Mouse (Mus musculus) hindbrain, embryonic 14.5 days (tissue): Measurements from ENCODE around the gene Arhgef2. TPM values are rescaled to one million over a fixed set of nuclear protein-coding genes. Genes with fewer than 3 reads are reported as not detected.
"Not testable (repeated sequence)": the region's sequence is repeated elsewhere in the genome, so short reads cannot be mapped to it uniquely, and the experiment has no call there.

Experiments used
- ATAC-seq: fragments of 200-750 bp; cut with Nextera tagmentation; 2 replicates; pipeline ENCODE4 v1.8.0; 2017; ENCODE audit warnings: moderate number of reproducible peaks, mild to moderate bottlenecking, moderate TSS enrichment, moderate library complexity; ENCODE audit not compliant: low FRiP score
- DNase-seq: peaks from one replicate; pipeline ENCODE4 v3.0.0-alpha.2; 2015; ENCODE audit warnings: low spot score
- H3K27ac ChIP-seq: fragments of 300-500 bp; sonication (generic); 2 replicates; pipeline ENCODE4 v1.5.1; 2014; ENCODE audit warnings: mild to moderate bottlenecking, moderate library complexity
- H3K27me3 ChIP-seq: fragments of 300-500 bp; sonication (generic); 2 replicates; pipeline ENCODE4 v1.6.1; 2014; ENCODE audit warnings: mild to moderate bottlenecking, low read length, mixed read lengths; ENCODE audit not compliant: control insufficient read depth, insufficient read depth
- H3K36me3 ChIP-seq: fragments of 300-500 bp; sonication (generic); replicated peaks from 2 replicates; pipeline ENCODE4 v1.6.1; 2014; ENCODE audit not compliant: control insufficient read depth, insufficient read depth
- H3K4me1 ChIP-seq: fragments of 300-500 bp; sonication (generic); replicated peaks from 2 replicates; pipeline ENCODE4 v1.6.1; 2014; ENCODE audit warnings: antibody characterized with exemption, low read length, mixed read lengths; ENCODE audit not compliant: control insufficient read depth, insufficient read depth
- H3K4me2 ChIP-seq: fragments of 300-500 bp; sonication (generic); replicated peaks from 2 replicates; pipeline ENCODE4 v1.6.1; 2014; ENCODE audit warnings: mild to moderate bottlenecking, moderate library complexity
- H3K4me3 ChIP-seq: fragments of 300-500 bp; sonication (generic); replicated peaks from 2 replicates; pipeline ENCODE4 v1.5.1; 2014; ENCODE audit warnings: mild to moderate bottlenecking, low read length
- H3K9ac ChIP-seq: fragments of 300-500 bp; sonication (generic); 2 replicates; pipeline ENCODE4 v1.6.1; 2014
- H3K9me3 ChIP-seq: fragments of 300-500 bp; sonication (generic); 2 replicates; pipeline ENCODE4 v1.6.1; 2016; ENCODE audit warnings: low read length; ENCODE audit not compliant: control insufficient read depth
- WGBS: fragments of 180-500 bp; shearing (Covaris S2); extraction: QIAGEN DNeasy Blood & Tissue Kit; methylation state at CpG from one replicate; pipeline ENCODE4 v1.1.7; 2014; 5-methylcytosine and 5-hydroxymethylcytosine counted together
- polyA plus RNA-seq: library from polyadenylated mRNA; unstranded; fragments of >200 nt; fragmentation: Nextera tagmentation; extraction: Ambion mirVana; gene quantifications from 2 replicates; pipeline ENCODE4 v1.2.1, GENCODE M21; 2014

Gene Arhgef2
- polyA plus RNA-seq, 1 experiment from 2014 or later = 115 TPM

DNA sequence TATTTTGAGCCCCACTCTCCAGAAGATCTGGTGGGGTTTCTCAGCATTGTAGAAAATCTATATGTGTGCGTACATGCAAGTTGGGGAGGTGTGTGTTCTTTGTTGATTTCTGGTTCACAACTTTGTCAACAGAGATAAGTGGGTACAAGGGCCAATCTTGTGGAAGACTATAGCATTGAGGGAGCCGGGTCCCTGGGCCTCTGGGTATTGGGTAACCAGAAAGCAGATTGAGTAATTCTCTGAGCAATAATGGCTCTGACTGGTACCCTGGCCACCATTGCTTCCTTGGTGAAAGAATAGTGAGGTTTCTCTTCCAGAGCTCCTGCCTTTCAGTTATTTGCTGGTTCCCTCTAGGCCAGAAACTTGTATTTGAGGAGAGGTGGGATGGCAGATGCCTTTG lies 36.7 kb upstream of the Arhgef2 start:
- WGBS = 95% methylated on average over 2 of the region's 2 CpGs
- H3K36me3 ChIP-seq = peaks cover 68% of the 10 kb centered on the region

GRCm38 (mm10) chr3:88569694-88570093 lies 36.1 kb upstream of the Arhgef2 start:
- ATAC-seq (no peak), DNase-seq (no peak)
- Histone ChIP-seq H3K9me3 (no peaks in the 10 kb centered on the region), H3K4me1 (no peaks in the 10 kb centered on the region), H3K4me3 (no peak overlapping the region), H3K27ac (no peak overlapping the region), H3K9ac (no peak overlapping the region), H3K4me2 (no peak overlapping the region), H3K36me3 (peaks cover 62% of the 10 kb centered on the region), H3K27me3 (no peaks in the 10 kb centered on the region)
- 97% methylated on average over 5 of the region's 5 CpGs for WGBS

More for the DNA sequence above, 36.7 kb upstream of the Arhgef2 start:
- ATAC-seq (no peak), DNase-seq (no peak)
- H3K4me3 ChIP-seq = no peak overlapping the region
- no peak overlapping the region for H3K4me2 ChIP-seq
- H3K4me1 ChIP-seq = no peaks in the 10 kb centered on the region
- H3K27ac ChIP-seq = no peak overlapping the region
- no peak overlapping the region for H3K9ac ChIP-seq
- H3K9me3 ChIP-seq = no peaks in the 10 kb centered on the region
- H3K27me3 ChIP-seq = no peaks in the 10 kb centered on the region

- Histone ChIP-seq H3K4me3 (no peak overlapping the region), H3K9ac (no peak overlapping the region), H3K4me1 (no peaks in the 10 kb centered on the region), H3K9me3 (no peaks in the 10 kb centered on the region), H3K27ac (no peak overlapping the region), H3K27me3 (no peaks in the 10 kb centered on the region), H3K4me2 (no peak overlapping the region), H3K36me3 (peaks cover 55% of the 10 kb centered on the region)
- 95% methylated on average over 10 of the region's 10 CpGs for WGBS
- no peak for ATAC-seq
- no peak for DNase-seq
These were observed 35.4 kb upstream of the Arhgef2 start for GRCm38 (mm10) chr3:88570341-88570740.

GRCm38 (mm10) chr3:88571856-88572255 lies 33.9 kb upstream of the Arhgef2 start:
- no peak overlapping the region for H3K27ac ChIP-seq
- WGBS = 61% methylated on average over 1 of the region's 1 CpGs
- no peak for DNase-seq
- no peak overlapping the region for H3K4me2 ChIP-seq
- H3K36me3 ChIP-seq = peaks cover 40% of the 10 kb centered on the region
- ATAC-seq = no peak
- no peaks in the 10 kb centered on the region for H3K4me1 ChIP-seq
- no peaks in the 10 kb centered on the region for H3K27me3 ChIP-seq
- H3K9me3 ChIP-seq = no peaks in the 10 kb centered on the region
- H3K9ac ChIP-seq = no peak overlapping the region
- no peak overlapping the region for H3K4me3 ChIP-seq

- Histone ChIP-seq H3K4me1 (no peaks in the 10 kb centered on the region), H3K9ac (no peak overlapping the region), H3K27me3 (no peaks in the 10 kb centered on the region), H3K4me2 (no peak overlapping the region), H3K36me3 (peaks cover 31% of the 10 kb centered on the region), H3K9me3 (no peaks in the 10 kb centered on the region), H3K4me3 (no peak overlapping the region), H3K27ac (no peak overlapping the region)
- WGBS = 81% methylated on average over 2 of the region's 2 CpGs
- no peak for DNase-seq
- ATAC-seq = no peak
These were observed 32.9 kb upstream of the Arhgef2 start for GRCm38 (mm10) chr3:88572835-88573234.

DNA sequence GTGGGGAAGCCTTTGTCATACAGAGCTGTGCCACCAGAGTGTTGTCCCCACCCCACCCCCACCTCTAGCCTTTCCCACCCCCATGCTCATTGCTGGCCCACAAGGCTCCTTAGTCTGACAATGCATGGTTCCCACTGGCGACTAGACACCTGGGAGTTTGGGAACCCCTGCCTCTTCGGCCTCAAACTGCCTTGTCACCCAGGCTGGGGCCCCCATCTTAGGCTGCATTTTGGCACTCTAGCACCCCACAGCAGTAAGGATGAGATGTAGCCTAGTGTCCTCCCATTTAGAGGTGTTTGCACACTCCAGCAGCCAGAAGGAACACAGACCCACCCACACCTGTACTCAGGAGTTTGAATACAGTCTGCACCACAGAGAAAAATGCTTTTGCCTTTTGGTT lies 32.0 kb upstream of the Arhgef2 start:
- WGBS = 95% methylated on average over 2 of the region's 2 CpGs
- Histone ChIP-seq H3K4me3 (no peak overlapping the region), H3K9me3 (no peaks in the 10 kb centered on the region), H3K27me3 (no peaks in the 10 kb centered on the region), H3K4me1 (no peaks in the 10 kb centered on the region), H3K9ac (no peak overlapping the region), H3K27ac (no peak overlapping the region), H3K4me2 (no peak overlapping the region), H3K36me3 (peaks cover 21% of the 10 kb centered on the region)
- ATAC-seq (no peak), DNase-seq (no peak)

DNA sequence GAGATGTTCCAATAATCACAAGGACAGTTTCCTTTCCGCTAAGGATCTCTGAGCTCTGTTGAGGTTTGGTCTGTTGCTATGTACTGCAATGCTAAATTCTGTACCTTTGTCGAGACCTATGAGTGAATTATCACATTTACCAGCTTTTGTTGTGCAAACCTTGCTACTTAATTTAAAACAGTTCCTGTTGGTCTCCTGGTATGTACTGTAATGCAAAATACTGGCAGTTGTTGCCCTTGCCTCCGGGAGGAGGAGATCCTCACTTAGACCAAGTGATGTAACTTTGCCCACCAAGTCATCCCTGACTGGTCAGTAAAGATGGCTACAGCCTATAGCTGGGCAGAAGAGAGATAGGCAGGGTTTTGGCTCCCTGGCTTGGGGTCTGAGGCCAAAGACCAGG lies 30.2 kb upstream of the Arhgef2 start, which contains the start of gene Ssr2:
Gene Ssr2 (plus strand): TSS at position 337 of the 400 bp plus-strand sequence.
- Histone ChIP-seq H3K9ac (no peak within 1 kb of the TSS), H3K4me1 (peaks cover 7% of the 10 kb centered on the region; the same call in 1 of the 2 replicates), H3K27me3 (no peaks in the 10 kb centered on the region), H3K9me3 (no peaks in the 10 kb centered on the region), H3K4me2 (no peak within 1 kb of the TSS), H3K36me3 (0 out of 2 replicates have a peak, but pooled peaks cover 4% of the 10 kb centered on the region), H3K27ac (no peak within 1 kb of the TSS), H3K4me3 (no peak within 1 kb of the TSS)
- DNase-seq (no peak), ATAC-seq (no peak)
- WGBS = 90% methylated on average over 3 of the region's 3 CpGs

DNA sequence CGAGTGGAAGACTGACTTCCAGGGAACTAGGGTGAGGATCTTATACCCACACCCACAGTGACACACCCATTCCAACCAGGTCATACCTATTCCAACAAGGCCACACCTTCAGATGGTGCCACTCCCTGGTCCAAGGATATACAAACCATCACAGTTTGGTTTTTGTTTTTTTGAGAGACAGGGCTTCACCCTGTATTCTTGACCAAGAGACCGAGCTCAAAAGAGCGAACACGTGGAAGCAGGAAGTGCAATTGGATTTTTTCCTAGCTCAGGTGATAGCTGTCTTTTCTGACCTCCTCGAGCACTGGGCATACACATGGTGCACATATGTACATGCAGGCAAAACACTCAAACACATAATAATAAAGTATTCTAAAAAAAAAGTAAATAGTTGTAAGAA lies 27.9 kb upstream of the Arhgef2 start:
- H3K4me2 ChIP-seq, H3K9ac ChIP-seq, DNase-seq, H3K4me3 ChIP-seq, H3K9me3 ChIP-seq, H3K27me3 ChIP-seq, ATAC-seq, H3K27ac ChIP-seq: not testable (repeated sequence)
- 91% methylated on average over 5 of the region's 5 CpGs for WGBS
- Histone ChIP-seq H3K36me3 (peaks cover 22% of the 10 kb centered on the region), H3K4me1 (peaks cover 13% of the 10 kb centered on the region; the same call in 1 of the 2 replicates)

DNA sequence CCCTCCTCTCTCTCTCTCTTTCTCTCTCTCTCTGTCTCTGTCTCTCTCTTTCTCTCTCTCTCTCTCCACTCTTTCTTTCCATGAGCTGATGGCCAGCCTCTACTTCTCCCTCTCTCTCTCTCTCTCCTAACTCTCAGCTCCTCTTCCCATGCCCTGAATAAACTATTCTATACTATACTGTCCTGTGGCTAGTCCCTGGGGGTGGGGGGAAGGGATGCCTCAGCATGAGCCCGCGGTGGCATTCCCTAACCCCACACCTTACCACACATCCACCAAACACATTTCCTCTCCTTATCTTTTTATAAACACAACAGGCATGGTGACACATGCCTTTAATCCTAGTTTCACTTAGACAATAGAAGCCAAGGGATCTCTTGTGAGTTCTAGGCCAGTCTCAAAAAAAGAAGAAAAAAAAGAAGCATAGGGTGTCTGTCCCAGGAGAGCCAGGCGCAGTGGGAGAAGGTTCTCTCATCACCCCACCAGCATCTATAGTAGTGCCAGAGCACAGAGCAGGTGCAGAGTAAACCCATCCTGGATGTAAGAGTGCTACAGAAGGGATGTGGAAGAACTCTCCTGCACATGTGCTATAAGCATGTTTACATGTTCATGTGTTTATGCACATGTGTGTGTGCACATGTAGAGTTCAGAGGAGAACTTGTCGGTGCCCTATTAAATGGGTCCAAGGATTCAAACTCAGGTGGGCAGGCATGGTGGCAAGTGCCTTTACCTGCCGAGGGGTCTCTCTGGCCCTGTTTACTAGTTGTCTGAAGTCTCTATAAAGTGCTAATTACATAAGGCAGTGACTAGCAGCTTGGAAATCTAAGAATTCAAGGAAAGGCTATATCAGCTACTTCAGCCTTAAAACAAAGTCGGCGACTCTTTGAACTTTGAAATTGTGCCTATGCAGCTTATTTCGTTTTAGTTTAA lies 27.0 kb upstream of the Arhgef2 start:
- no peaks in the 10 kb centered on the region for H3K9me3 ChIP-seq
- peaks cover 31% of the 10 kb centered on the region for H3K36me3 ChIP-seq
- DNase-seq = no peak
- WGBS = 54% methylated on average over 8 of the region's 8 CpGs
- H3K4me2 ChIP-seq = peak overlapping the region; percentile 87
- no peaks in the 10 kb centered on the region for H3K27me3 ChIP-seq
- ATAC-seq = 0 out of 2 replicates have a peak, but pooled peaks have one; percentile 8
- H3K4me3 ChIP-seq = peak overlapping the region; percentile 80
- no peak overlapping the region for H3K27ac ChIP-seq
- peak overlapping the region; percentile 87; the same call in 1 of the 2 replicates for H3K9ac ChIP-seq
- peaks cover 13% of the 10 kb centered on the region; the same call in 1 of the 2 replicates for H3K4me1 ChIP-seq
